Comparison of ENCODE assay signal across 23 mouse cellular contexts in genomic region chr1:164861501-164861900, GRCm38 (mm10).
A peak's percentile ranks its signal among the peaks of the same experiment; 100 is the strongest.
DNase-seq lines count a peak whose midpoint lies in the region; ATAC-seq and TF ChIP-seq lines count a peak whose summit lies in the region.
"Had no signal": no experiment of that assay in that cellular context is flagged by ENCODE, and none has a peak within 500 bp of the region (broad histone marks: within the 10 kb centered on the region; RNA-seq: fewer than 3 reads in every experiment).

No protein-coding gene starts in this region.

- WGBS in heart, embryonic 11.5 days (ENCODE audit: insufficient replicate concordance), result 73% methylated on average over 4 of the region's 4 CpGs
- 68% methylated on average over 4 of the region's 4 CpGs for WGBS in forebrain, postnatal 0 days

- no peak for TF ChIP-seq CTCF in forebrain, postnatal 0 days (IDR thresholded peaks at IDR 0.05; ENCODE audit: low read depth)

- no peak overlapping the region for H3K9ac ChIP-seq in heart, embryonic 11.5 days (ENCODE audit: low read depth, low read length)
- H3K9ac ChIP-seq in forebrain, postnatal 0 days, result no peak overlapping the region
- H3K9ac ChIP-seq: hindbrain, embryonic 14.5 days; midbrain, embryonic 15.5 days; neural tube, embryonic 15.5 days had no signal

- no peak for ATAC-seq in heart, embryonic 11.5 days (replicated peaks; ENCODE audit: insufficient number of reproducible peaks, low FRiP score, low TSS enrichment)
- no peak for ATAC-seq in forebrain, postnatal 0 days
- ATAC-seq: lung, postnatal 0 days had no signal

- no peaks in the 10 kb centered on the region for H3K9me3 ChIP-seq in heart, embryonic 11.5 days (replicated peaks; ENCODE audit: control insufficient read depth, low read length)
- no peaks in the 10 kb centered on the region for H3K9me3 ChIP-seq in forebrain, postnatal 0 days (ENCODE audit: low read length)
- H3K9me3 ChIP-seq: forebrain, embryonic 10.5 days; heart, embryonic 10.5 days; midbrain, embryonic 15.5 days; neural tube, embryonic 15.5 days had no signal

- H3K27ac ChIP-seq in heart, embryonic 11.5 days (ENCODE audit: low read depth, low read length), result no peak overlapping the region
- H3K27ac ChIP-seq in forebrain, postnatal 0 days (ENCODE audit: low read depth, low read length), result no peak overlapping the region
- H3K27ac ChIP-seq: forebrain, embryonic 10.5 days; heart, embryonic 10.5 days; hindbrain, embryonic 14.5 days; midbrain, embryonic 15.5 days; neural tube, embryonic 15.5 days had no signal

- H3K36me3 ChIP-seq in heart, embryonic 11.5 days (ENCODE audit: control insufficient read depth, insufficient read depth, low read length), result no peaks in the 10 kb centered on the region
- no peaks in the 10 kb centered on the region for H3K36me3 ChIP-seq in forebrain, postnatal 0 days (ENCODE audit: insufficient read depth)
- H3K36me3 ChIP-seq: forebrain, embryonic 10.5 days; heart, embryonic 10.5 days; midbrain, embryonic 15.5 days; neural tube, embryonic 15.5 days had no signal

- no peak overlapping the region for H3K4me2 ChIP-seq in heart, embryonic 11.5 days
- no peak overlapping the region for H3K4me2 ChIP-seq in forebrain, postnatal 0 days (ENCODE audit: low read depth)
- H3K4me2 ChIP-seq: hindbrain, embryonic 14.5 days; midbrain, embryonic 15.5 days; neural tube, embryonic 15.5 days had no signal

- DNase-seq in heart, adult 11 months, result peak; percentile 75
- peak; percentile 42 for DNase-seq in Muller cell, postnatal 12 days (ENCODE audit: inconsistent ontology term)
- peak; percentile 68 for DNase-seq in cerebellum, adult 11-12 months
- DNase-seq in cerebellum, postnatal 14 days, result peak; percentile 68 to 70
- DNase-seq in forebrain, postnatal 0 days, result no peak
- DNase-seq in thymus, postnatal 14 days, result no peak
- DNase-seq: adrenal gland, adult 8-10 months; B cell, adult 2 months; kidney, adult 9 months; kidney, postnatal 4 days; layer of hippocampus, postnatal 36 days; left cerebral cortex, postnatal 4 days; liver; right cerebral cortex, postnatal 14 days; spleen, adult 18-20 months; thymus, postnatal 4 days had no signal

- no peaks in the 10 kb centered on the region for H3K4me1 ChIP-seq in heart, embryonic 11.5 days (ENCODE audit: control insufficient read depth, insufficient read depth, low read length)
- no peaks in the 10 kb centered on the region for H3K4me1 ChIP-seq in forebrain, postnatal 0 days (ENCODE audit: insufficient read depth)
- H3K4me1 ChIP-seq: heart, embryonic 10.5 days; midbrain, embryonic 15.5 days had no signal

- no peak overlapping the region for H3K4me3 ChIP-seq in heart, embryonic 11.5 days (ENCODE audit: low read depth, low read length)
- no peak overlapping the region for H3K4me3 ChIP-seq in forebrain, postnatal 0 days (ENCODE audit: low read depth, low read length)
- H3K4me3 ChIP-seq: forebrain, embryonic 10.5 days; heart, embryonic 10.5 days; midbrain, embryonic 15.5 days; neural tube, embryonic 15.5 days had no signal

- no peaks in the 10 kb centered on the region for H3K27me3 ChIP-seq in heart, embryonic 11.5 days (ENCODE audit: control insufficient read depth, insufficient read depth, low read length)
- H3K27me3 ChIP-seq in forebrain, postnatal 0 days (ENCODE audit: insufficient read depth, low read length), result no peaks in the 10 kb centered on the region
- H3K27me3 ChIP-seq: midbrain, embryonic 15.5 days; neural tube, embryonic 15.5 days had no signal

Comparison
In these comparisons a context has a peak if more than half of its experiments do, and no peak if none do; other contexts are left out.
1. DNase-seq: peak in heart, adult 11 months (single experiment), Muller cell, postnatal 12 days (single experiment), cerebellum, adult 11-12 months (single experiment) and cerebellum, postnatal 14 days (2 of 2); none in forebrain, postnatal 0 days (single experiment) and thymus, postnatal 14 days (single experiment).